Mouse (Mus musculus) kidney, embryonic 14.5 days (tissue): Measurements from ENCODE around the gene P2rx2. TPM values are rescaled to one million over a fixed set of nuclear protein-coding genes. Genes with fewer than 3 reads are reported as not detected.

Source experiments
- ATAC-seq: fragments of 200-750 bp; cut with Nextera tagmentation; 2 replicates; pipeline ENCODE4 v1.8.0; 2017; ENCODE audit warnings: moderate number of reproducible peaks, mild to moderate bottlenecking, moderate TSS enrichment, moderate library complexity; ENCODE audit not compliant: low FRiP score, low TSS enrichment
- H3K27ac ChIP-seq: fragments of 300-500 bp; sonication (generic); 2 replicates; pipeline ENCODE4 v1.5.1; 2014; ENCODE audit warnings: low read depth, mild to moderate bottlenecking, low read length, moderate library complexity, mixed read lengths
- H3K27me3 ChIP-seq: fragments of 300-500 bp; sonication (generic); 2 replicates; pipeline ENCODE4 v1.6.1; 2014; ENCODE audit warnings: mild to moderate bottlenecking, low read length; ENCODE audit not compliant: control insufficient read depth, insufficient read depth
- H3K36me3 ChIP-seq: fragments of 300-500 bp; sonication (generic); 2 replicates; pipeline ENCODE4 v1.6.1; 2014; ENCODE audit warnings: low read length, mixed read lengths; ENCODE audit not compliant: control insufficient read depth, insufficient read depth
- H3K4me1 ChIP-seq: fragments of 300-500 bp; sonication (generic); 2 replicates; pipeline ENCODE4 v1.6.1; 2014; ENCODE audit warnings: low read length, mixed read lengths; ENCODE audit not compliant: control insufficient read depth, insufficient read depth
- H3K4me2 ChIP-seq: fragments of 300-500 bp; sonication (generic); replicated peaks from 2 replicates; pipeline ENCODE4 v1.6.1; 2014; ENCODE audit warnings: low read depth, mild to moderate bottlenecking, low read length
- H3K4me3 ChIP-seq: fragments of 300-500 bp; sonication (generic); 2 replicates; pipeline ENCODE4 v1.5.1; 2014; ENCODE audit warnings: mild to moderate bottlenecking, low read length
- H3K9ac ChIP-seq: fragments of 300-500 bp; sonication (generic); 2 replicates; pipeline ENCODE4 v1.6.1; 2014; ENCODE audit warnings: low read depth, mild to moderate bottlenecking, low read length, moderate library complexity
- H3K9me3 ChIP-seq: fragments of 300-500 bp; sonication (generic); 2 replicates; pipeline ENCODE4 v1.6.1; 2016; ENCODE audit warnings: low read length; ENCODE audit not compliant: control insufficient read depth
- WGBS: fragments of 180-500 bp; shearing (Covaris S2); extraction: QIAGEN DNeasy Blood & Tissue Kit; methylation state at CpG from one replicate; pipeline ENCODE4 v1.1.7; 2014; 5-methylcytosine and 5-hydroxymethylcytosine counted together
- polyA plus RNA-seq: library from polyadenylated mRNA; unstranded; fragments of >200 nt; fragmentation: Nextera tagmentation; extraction: Ambion mirVana; gene quantifications from 2 replicates; pipeline ENCODE4 v1.2.1, GENCODE M21; 2014

P2rx2 gene
- polyA plus RNA-seq, 1 experiment from 2014 or later: 0.95 TPM

DNA sequence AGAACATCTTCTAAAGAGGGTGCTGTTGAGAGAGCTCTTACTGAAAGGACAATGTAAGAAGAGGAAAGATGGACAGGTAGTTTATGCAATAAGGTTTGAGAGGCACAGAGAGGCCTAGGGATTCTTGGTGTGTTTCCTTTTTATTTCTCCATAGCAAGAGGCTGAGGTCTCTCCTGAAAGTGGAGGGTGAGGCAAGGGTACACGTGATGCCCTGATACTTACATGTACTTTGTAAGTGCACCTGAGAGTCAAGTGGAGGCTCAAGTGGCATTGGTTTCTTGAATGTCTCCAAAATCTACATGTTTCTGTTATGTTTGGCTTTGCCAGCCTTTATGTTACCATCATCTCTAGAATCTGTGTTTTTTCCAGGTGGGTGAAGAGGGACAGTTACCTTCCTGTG is 46.4 kb downstream of the P2rx2 start:
- Histone ChIP-seq H3K27ac (no peak overlapping the region), H3K4me1 (no peaks in the 10 kb centered on the region), H3K36me3 (peaks cover 80% of the 10 kb centered on the region), H3K9me3 (no peaks in the 10 kb centered on the region), H3K4me2 (no peak overlapping the region), H3K4me3 (no peak overlapping the region), H3K9ac (no peak overlapping the region), H3K27me3 (no peaks in the 10 kb centered on the region)
- no peak for ATAC-seq
- 81% methylated on average over 1 of the region's 1 CpGs for WGBS

- Histone ChIP-seq H3K27ac (no peak overlapping the region), H3K27me3 (no peaks in the 10 kb centered on the region), H3K9me3 (no peaks in the 10 kb centered on the region), H3K9ac (no peak overlapping the region), H3K4me1 (peaks cover 6% of the 10 kb centered on the region), H3K4me3 (no peak overlapping the region), H3K4me2 (no peak overlapping the region), H3K36me3 (peaks cover 68% of the 10 kb centered on the region)
- WGBS: 97% methylated on average over 1 of the region's 1 CpGs
- no peak for ATAC-seq
Measured at GRCm38 (mm10) chr5:110291649-110292048, 51.4 kb downstream of the P2rx2 start.

Other genes with a start within 250 kb of the P2rx2 start
- gene Gm35315, start 248.8 kb downstream of the P2rx2 start, polyA plus RNA-seq: 1.5 and 1.6 TPM in 2 replicates
- 1.2 and 1.4 TPM in 2 replicates for gene Plcxd1, start 243.2 kb downstream of the P2rx2 start, polyA plus RNA-seq
- 32.1 and 32.5 TPM in 2 replicates for gene Gtpbp6, start 235.0 kb downstream of the P2rx2 start, polyA plus RNA-seq
- gene Zfp605, start 233.1 kb downstream of the P2rx2 start, polyA plus RNA-seq: 5.2 and 6.1 TPM in 2 replicates
- 28.6 and 40.8 TPM in 2 replicates for gene Chfr, start 207.4 kb downstream of the P2rx2 start, polyA plus RNA-seq
- 11.7 and 22.6 TPM in 2 replicates for gene Golga3, start 166.5 kb downstream of the P2rx2 start, polyA plus RNA-seq
- gene Ankle2, start 112.2 kb downstream of the P2rx2 start, polyA plus RNA-seq: 33.2 and 43.1 TPM in 2 replicates
- 64.1 and 85.2 TPM in 2 replicates for gene Pgam5, start 73.3 kb downstream of the P2rx2 start, polyA plus RNA-seq
- 14.1 and 16.4 TPM in 2 replicates for gene Pxmp2, start 57.0 kb downstream of the P2rx2 start, polyA plus RNA-seq
- gene Pole, start 56.9 kb downstream of the P2rx2 start, polyA plus RNA-seq: 35.1 and 40.0 TPM in 2 replicates
- not detected in 2 replicates for gene Lrcol1, start 1.5 kb upstream of the P2rx2 start, polyA plus RNA-seq
- 15.7 and 16.7 TPM in 2 replicates for gene Fbrsl1, start 105.3 kb upstream of the P2rx2 start, polyA plus RNA-seq
- 0.09 TPM in 1 of 2 replicates, not detected in the other for gene Galnt9, start 201.1 kb upstream of the P2rx2 start, polyA plus RNA-seq